Mouse (Mus musculus): ENCODE measurements around the gene Gstp3.

DNA sequence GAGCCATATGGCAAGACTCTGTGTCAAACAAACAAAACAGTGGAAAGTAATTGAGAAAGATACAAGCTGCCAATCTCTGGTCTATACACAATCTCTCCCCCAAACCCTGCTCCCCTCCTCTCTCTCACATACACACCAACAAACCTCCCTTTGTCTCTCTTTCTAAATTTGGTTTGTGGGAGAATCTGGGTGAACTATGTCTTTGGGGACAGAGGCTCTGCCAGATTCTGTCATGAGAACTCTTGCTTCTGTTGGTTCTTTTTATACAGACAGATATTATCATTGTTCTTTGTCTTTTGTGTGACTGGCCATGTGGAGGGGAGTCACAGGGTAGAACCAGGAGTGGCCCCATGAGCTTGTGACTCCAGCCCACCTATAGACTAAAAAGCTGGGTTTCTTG lies 31.8 kb downstream of the Gstp3 start:
- TF ChIP-seq GATA1 (IDR thresholded peaks at IDR 0.05; ENCODE audit: low read length) (no peak), TAL1 (IDR thresholded peaks at IDR 0.05; ENCODE audit: low read length) (no peak)

Data from erythroblast, embryonic 14.5 days (primary cell).